Mouse (Mus musculus): ENCODE data around the gene Runx3. TPM values are rescaled to one million over a fixed set of nuclear protein-coding genes. Genes with fewer than 3 reads are reported as not detected.

Runx3 gene
- total and polyA plus RNA-seq, 2 experiments from 2014 or later, result not detected

- H3K4me1 ChIP-seq (ENCODE audit: insufficient read depth, low read length), result no peaks in the 10 kb centered on the region
- peaks cover 92% of the 10 kb centered on the region for H3K27me3 ChIP-seq (ENCODE audit: insufficient read depth, low read length)
- no peak overlapping the region for H3K4me3 ChIP-seq (ENCODE audit: low read depth, low read length)
- ATAC-seq (ENCODE audit: low FRiP score), result no peak
- WGBS, result 2% methylated on average over 21 of the region's 21 CpGs
- no peak overlapping the region for H3K4me2 ChIP-seq (ENCODE audit: low read depth, low read length, poor library complexity, severe bottlenecking)
- no peaks in the 10 kb centered on the region for H3K36me3 ChIP-seq (ENCODE audit: insufficient read depth, low read length)
- TF ChIP-seq CTCF (IDR thresholded peaks at IDR 0.05), result no peak
- no peak overlapping the region for H3K27ac ChIP-seq (ENCODE audit: low read depth, low read length)
- H3K9me3 ChIP-seq (ENCODE audit: low read length), result no peaks in the 10 kb centered on the region
- DNase-seq (ENCODE audit: low spot score), result no peak
- no peak overlapping the region for H3K9ac ChIP-seq (replicated peaks; ENCODE audit: low read length, poor library complexity, severe bottlenecking)
Observed at GRCm38 (mm10) chr4:135154089-135154949, 33.9 kb downstream of the Runx3 start.

GRCm38 (mm10) chr4:135155106-135155800 lies 34.8 kb downstream of the Runx3 start:
- H3K4me2 ChIP-seq (ENCODE audit: low read depth, low read length, poor library complexity, severe bottlenecking), result no peak overlapping the region
- 7% methylated on average over 28 of the region's 31 CpGs for WGBS
- ATAC-seq (ENCODE audit: low FRiP score) (no peak), DNase-seq (ENCODE audit: low spot score) (no peak)
- no peaks in the 10 kb centered on the region for H3K36me3 ChIP-seq (ENCODE audit: insufficient read depth, low read length)
- H3K4me3 ChIP-seq (ENCODE audit: low read depth, low read length), result no peak overlapping the region
- no peak overlapping the region for H3K27ac ChIP-seq (ENCODE audit: low read depth, low read length)
- no peaks in the 10 kb centered on the region for H3K9me3 ChIP-seq (ENCODE audit: low read length)
- no peak for TF ChIP-seq CTCF (IDR thresholded peaks at IDR 0.05)
- H3K27me3 ChIP-seq (ENCODE audit: insufficient read depth, low read length), result peaks cover 88% of the 10 kb centered on the region
- H3K4me1 ChIP-seq (ENCODE audit: insufficient read depth, low read length), result no peaks in the 10 kb centered on the region
- no peak overlapping the region for H3K9ac ChIP-seq (replicated peaks; ENCODE audit: low read length, poor library complexity, severe bottlenecking)

GRCm38 (mm10) chr4:135155805-135156469 lies 35.5 kb downstream of the Runx3 start:
- no peak for TF ChIP-seq CTCF (IDR thresholded peaks at IDR 0.05)
- Histone ChIP-seq H3K36me3 (ENCODE audit: insufficient read depth, low read length) (no peaks in the 10 kb centered on the region), H3K27me3 (ENCODE audit: insufficient read depth, low read length) (peaks cover 81% of the 10 kb centered on the region), H3K4me1 (ENCODE audit: insufficient read depth, low read length) (no peaks in the 10 kb centered on the region), H3K27ac (ENCODE audit: low read depth, low read length) (no peak overlapping the region), H3K4me2 (ENCODE audit: low read depth, low read length, poor library complexity, severe bottlenecking) (no peak overlapping the region), H3K9me3 (ENCODE audit: low read length) (no peaks in the 10 kb centered on the region), H3K9ac (replicated peaks; ENCODE audit: low read length, poor library complexity, severe bottlenecking) (no peak overlapping the region), H3K4me3 (ENCODE audit: low read depth, low read length) (no peak overlapping the region)
- WGBS, result 6% methylated on average over 15 of the region's 15 CpGs
- ATAC-seq (ENCODE audit: low FRiP score) (no peak), DNase-seq (ENCODE audit: low spot score) (no peak)

GRCm38 (mm10) chr4:135156531-135156930 lies 36.1 kb downstream of the Runx3 start:
- Histone ChIP-seq H3K27me3 (ENCODE audit: insufficient read depth, low read length) (peaks cover 76% of the 10 kb centered on the region), H3K4me1 (ENCODE audit: insufficient read depth, low read length) (no peaks in the 10 kb centered on the region), H3K9ac (replicated peaks; ENCODE audit: low read length, poor library complexity, severe bottlenecking) (no peak overlapping the region), H3K4me2 (ENCODE audit: low read depth, low read length, poor library complexity, severe bottlenecking) (no peak overlapping the region), H3K36me3 (ENCODE audit: insufficient read depth, low read length) (no peaks in the 10 kb centered on the region), H3K27ac (ENCODE audit: low read depth, low read length) (no peak overlapping the region), H3K9me3 (ENCODE audit: low read length) (no peaks in the 10 kb centered on the region), H3K4me3 (ENCODE audit: low read depth, low read length) (no peak overlapping the region)
- WGBS, result 10% methylated on average over 6 of the region's 6 CpGs
- no peak for DNase-seq (ENCODE audit: low spot score)
- no peak for ATAC-seq (ENCODE audit: low FRiP score)
- TF ChIP-seq CTCF (IDR thresholded peaks at IDR 0.05), result no peak

GRCm38 (mm10) chr4:135157329-135157728 lies 36.9 kb downstream of the Runx3 start:
- no peaks in the 10 kb centered on the region for H3K36me3 ChIP-seq (ENCODE audit: insufficient read depth, low read length)
- no peak overlapping the region for H3K4me2 ChIP-seq (ENCODE audit: low read depth, low read length, poor library complexity, severe bottlenecking)
- 12% methylated on average over 6 of the region's 6 CpGs for WGBS
- ATAC-seq (ENCODE audit: low FRiP score) (no peak), DNase-seq (ENCODE audit: low spot score) (no peak)
- TF ChIP-seq CTCF (IDR thresholded peaks at IDR 0.05), result no peak
- H3K4me3 ChIP-seq (ENCODE audit: low read depth, low read length), result no peak overlapping the region
- H3K4me1 ChIP-seq (ENCODE audit: insufficient read depth, low read length), result no peaks in the 10 kb centered on the region
- H3K9me3 ChIP-seq (ENCODE audit: low read length), result no peaks in the 10 kb centered on the region
- H3K9ac ChIP-seq (replicated peaks; ENCODE audit: low read length, poor library complexity, severe bottlenecking), result no peak overlapping the region
- no peak overlapping the region for H3K27ac ChIP-seq (ENCODE audit: low read depth, low read length)
- peaks cover 70% of the 10 kb centered on the region for H3K27me3 ChIP-seq (ENCODE audit: insufficient read depth, low read length)

Measured in midbrain, postnatal 0 days (tissue).